Mouse (Mus musculus): Measurements from ENCODE around the gene Xylt1. TPM values are rescaled to one million over a fixed set of nuclear protein-coding genes. Genes with fewer than 3 reads are reported as not detected.

Gene Xylt1
- polyA plus RNA-seq, 1 experiment = 16.4 TPM

DNA sequence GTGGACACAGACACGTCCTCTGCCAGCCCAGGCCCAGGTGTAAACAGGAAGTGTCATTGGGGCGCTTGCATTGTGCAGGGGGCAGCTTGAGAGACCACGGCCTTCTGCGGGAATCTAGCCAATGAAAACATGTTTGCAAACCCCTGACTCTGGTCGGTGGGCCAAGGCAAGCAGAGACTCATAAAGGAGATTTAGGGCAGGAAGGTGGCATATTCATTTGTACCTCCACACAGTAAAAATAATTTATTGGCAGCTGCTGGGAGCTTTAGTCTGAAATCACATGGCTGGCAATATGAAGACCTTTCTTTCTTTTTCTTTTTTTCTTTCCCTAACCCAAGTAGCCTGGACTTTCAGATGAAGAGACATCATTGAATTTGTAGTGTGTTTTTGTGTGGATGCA, 159.6 kb downstream of the Xylt1 start:
- TF ChIP-seq CTCF (IDR thresholded peaks at IDR 0.05; ENCODE audit: control insufficient read depth, insufficient read depth, low read length) (no peak), POLR2A (IDR thresholded peaks at IDR 0.05; ENCODE audit: borderline replicate concordance, control insufficient read depth, low read depth, low read length) (no peak)
- whole genome bisulfite sequencing = 43% methylated on average over 5 of the region's 5 CpGs
- no peak overlapping the region for H3K4me3 ChIP-seq (replicated peaks; ENCODE audit: control insufficient read depth, low read depth, low read length)

DNA sequence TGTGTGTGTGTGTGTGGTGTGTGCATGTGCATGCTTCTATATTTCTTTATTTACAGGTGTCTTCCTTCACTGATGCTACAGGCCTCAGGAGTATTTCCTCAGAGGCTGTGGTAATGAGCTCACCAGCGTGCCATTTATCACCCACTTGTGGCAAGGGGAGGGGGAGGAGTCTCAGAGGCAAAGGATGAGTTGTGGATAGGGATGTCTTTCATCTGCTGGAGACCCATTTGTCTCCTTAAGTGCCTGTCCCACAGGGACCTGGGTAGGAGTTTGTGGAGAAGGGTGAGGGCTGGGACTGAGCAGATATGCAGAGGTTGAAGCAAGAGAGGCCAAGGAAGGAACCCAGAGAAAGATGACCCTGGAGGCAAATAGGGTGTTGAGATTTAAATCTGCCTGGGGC, 160.3 kb downstream of the Xylt1 start:
- TF ChIP-seq CTCF (IDR thresholded peaks at IDR 0.05; ENCODE audit: control insufficient read depth, insufficient read depth, low read length) (no peak), POLR2A (IDR thresholded peaks at IDR 0.05; ENCODE audit: borderline replicate concordance, control insufficient read depth, low read depth, low read length) (no peak)
- H3K4me3 ChIP-seq (replicated peaks; ENCODE audit: control insufficient read depth, low read depth, low read length) = no peak overlapping the region
- H3K27ac ChIP-seq (ENCODE audit: control insufficient read depth, insufficient read depth, low read depth, low read length, poor library complexity) = no peak overlapping the region
- peaks cover 2% of the 10 kb centered on the region; the same call in 1 of the 2 replicates for H3K4me1 ChIP-seq (ENCODE audit: control insufficient read depth, insufficient read depth, low read length)
- WGBS = 33% methylated on average over 1 of the region's 1 CpGs

More for the DNA sequence above, 159.6 kb downstream of the Xylt1 start:
- Histone ChIP-seq H3K27ac (ENCODE audit: control insufficient read depth, insufficient read depth, low read depth, low read length, poor library complexity) (no peak overlapping the region), H3K4me1 (ENCODE audit: control insufficient read depth, insufficient read depth, low read length) (peaks cover 2% of the 10 kb centered on the region; the same call in 1 of the 2 replicates)

DNA sequence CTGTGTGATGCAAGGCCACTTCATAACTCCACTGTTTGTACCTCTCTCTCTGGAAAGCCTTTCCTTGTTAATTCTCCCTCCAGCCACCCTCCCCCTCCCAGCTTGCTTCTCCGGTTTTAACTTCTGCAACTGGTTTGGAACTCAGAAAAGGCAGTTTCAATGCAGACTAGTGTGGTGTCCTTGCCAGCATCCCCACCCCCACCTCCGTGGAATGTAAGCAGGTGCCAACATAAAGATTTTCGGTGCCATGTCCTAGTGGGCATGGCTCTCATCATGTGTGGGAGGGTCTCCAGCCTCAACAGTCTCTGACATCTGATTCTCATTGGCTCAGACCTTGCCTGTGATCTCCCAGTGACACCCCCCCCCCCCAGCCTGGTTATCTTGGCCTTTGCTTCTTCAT, 160.9 kb downstream of the Xylt1 start:
- no peak overlapping the region for H3K4me3 ChIP-seq (replicated peaks; ENCODE audit: control insufficient read depth, low read depth, low read length)
- 70% methylated on average over 3 of the region's 3 CpGs for whole genome bisulfite sequencing

GRCm38 (mm10) chr7:117543041-117543440, 162.3 kb downstream of the Xylt1 start:
- Histone ChIP-seq H3K4me1 (ENCODE audit: control insufficient read depth, insufficient read depth, low read length) (peaks cover 2% of the 10 kb centered on the region; the same call in 1 of the 2 replicates), H3K27ac (ENCODE audit: control insufficient read depth, insufficient read depth, low read depth, low read length, poor library complexity) (no peak overlapping the region), H3K4me3 (replicated peaks; ENCODE audit: control insufficient read depth, low read depth, low read length) (no peak overlapping the region)
- 71% methylated on average over 8 of the region's 8 CpGs for WGBS
- TF ChIP-seq POLR2A (IDR thresholded peaks at IDR 0.05; ENCODE audit: borderline replicate concordance, control insufficient read depth, low read depth, low read length) (no peak), CTCF (IDR thresholded peaks at IDR 0.05; ENCODE audit: control insufficient read depth, insufficient read depth, low read length) (no peak)

More for the DNA sequence above, 160.9 kb downstream of the Xylt1 start:
- H3K4me1 ChIP-seq (ENCODE audit: control insufficient read depth, insufficient read depth, low read length) = peaks cover 2% of the 10 kb centered on the region; the same call in 1 of the 2 replicates
- no peak overlapping the region for H3K27ac ChIP-seq (ENCODE audit: control insufficient read depth, insufficient read depth, low read depth, low read length, poor library complexity)
- TF ChIP-seq CTCF (IDR thresholded peaks at IDR 0.05; ENCODE audit: control insufficient read depth, insufficient read depth, low read length) (no peak), POLR2A (IDR thresholded peaks at IDR 0.05; ENCODE audit: borderline replicate concordance, control insufficient read depth, low read depth, low read length) (no peak)

DNA sequence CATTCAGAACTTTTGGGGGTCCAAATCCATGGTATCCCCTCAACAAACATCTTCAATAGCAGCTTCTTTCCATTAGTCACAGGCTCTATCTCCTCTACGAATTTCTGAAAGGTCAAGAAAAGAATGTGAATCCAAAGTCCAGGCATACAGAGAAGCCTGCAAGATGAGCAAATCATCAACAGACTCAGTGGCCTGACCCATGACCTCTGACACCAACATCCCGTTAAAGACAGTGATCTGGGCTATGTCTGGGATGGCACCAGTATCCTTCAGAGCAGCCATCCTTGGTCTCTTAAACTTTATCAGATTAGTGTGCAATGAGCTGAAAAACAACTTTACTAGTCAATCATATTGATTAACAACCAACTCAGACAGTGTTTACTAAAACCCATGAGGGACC, 163.3 kb downstream of the Xylt1 start:
- TF ChIP-seq CTCF (IDR thresholded peaks at IDR 0.05; ENCODE audit: control insufficient read depth, insufficient read depth, low read length) = no peak
- TF ChIP-seq POLR2A (IDR thresholded peaks at IDR 0.05; ENCODE audit: borderline replicate concordance, control insufficient read depth, low read depth, low read length) = no peak
- Histone ChIP-seq H3K4me1 (ENCODE audit: control insufficient read depth, insufficient read depth, low read length) (peaks cover 2% of the 10 kb centered on the region; the same call in 1 of the 2 replicates), H3K27ac (ENCODE audit: control insufficient read depth, insufficient read depth, low read depth, low read length, poor library complexity) (no peak overlapping the region), H3K4me3 (replicated peaks; ENCODE audit: control insufficient read depth, low read depth, low read length) (no peak overlapping the region)
- WGBS = 75% methylated on average over 2 of the region's 2 CpGs

GRCm38 (mm10) chr7:117548301-117548700, 167.5 kb downstream of the Xylt1 start:
- no peak overlapping the region for H3K27ac ChIP-seq (ENCODE audit: control insufficient read depth, insufficient read depth, low read depth, low read length, poor library complexity)
- WGBS = 79% methylated on average over 8 of the region's 8 CpGs
- H3K4me1 ChIP-seq (ENCODE audit: control insufficient read depth, insufficient read depth, low read length) = peaks cover 2% of the 10 kb centered on the region; the same call in 1 of the 2 replicates
- H3K4me3 ChIP-seq (replicated peaks; ENCODE audit: control insufficient read depth, low read depth, low read length) = no peak overlapping the region
- TF ChIP-seq CTCF (IDR thresholded peaks at IDR 0.05; ENCODE audit: control insufficient read depth, insufficient read depth, low read length) (no peak), POLR2A (IDR thresholded peaks at IDR 0.05; ENCODE audit: borderline replicate concordance, control insufficient read depth, low read depth, low read length) (no peak)

DNA sequence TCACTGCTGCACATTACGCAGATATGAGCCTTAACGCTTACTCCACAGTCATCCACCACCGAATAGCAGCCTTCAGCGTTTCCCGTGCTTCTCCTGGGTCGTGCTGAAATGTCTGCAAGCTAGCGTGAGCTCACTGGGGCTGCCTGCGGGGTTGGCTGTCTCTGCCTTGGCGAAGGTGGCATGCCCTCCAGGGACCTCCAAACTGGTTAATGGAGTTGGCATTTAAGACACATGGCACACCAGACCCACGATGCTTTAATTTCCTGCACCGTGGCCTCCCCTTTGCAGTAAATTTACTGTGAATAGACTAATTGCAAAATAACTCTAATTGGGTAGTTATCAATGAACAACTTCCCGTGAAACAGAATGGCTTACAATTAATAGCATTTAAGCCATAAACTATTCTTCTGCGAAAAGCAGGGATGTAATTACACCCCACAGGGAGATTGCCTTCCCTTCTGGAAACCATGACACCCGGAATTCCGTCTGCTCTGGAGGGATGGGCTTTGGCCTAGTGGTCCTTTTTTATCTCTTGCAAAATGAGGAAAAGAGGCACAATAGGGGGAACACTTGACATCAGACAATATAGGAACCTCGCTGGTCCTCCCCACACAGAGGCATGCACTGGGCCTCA, 170.3 kb downstream of the Xylt1 start:
- WGBS = 89% methylated on average over 16 of the region's 16 CpGs
- H3K4me3 ChIP-seq (replicated peaks; ENCODE audit: control insufficient read depth, low read depth, low read length) = no peak overlapping the region
- TF ChIP-seq POLR2A (IDR thresholded peaks at IDR 0.05; ENCODE audit: borderline replicate concordance, control insufficient read depth, low read depth, low read length) (no peak), CTCF (IDR thresholded peaks at IDR 0.05; ENCODE audit: control insufficient read depth, insufficient read depth, low read length) (no peak)
- peaks cover 2% of the 10 kb centered on the region; the same call in 1 of the 2 replicates for H3K4me1 ChIP-seq (ENCODE audit: control insufficient read depth, insufficient read depth, low read length)
- no peak overlapping the region for H3K27ac ChIP-seq (ENCODE audit: control insufficient read depth, insufficient read depth, low read depth, low read length, poor library complexity)

GRCm38 (mm10) chr7:117553228-117553627, 172.4 kb downstream of the Xylt1 start:
- peaks cover 2% of the 10 kb centered on the region; the same call in 1 of the 2 replicates for H3K4me1 ChIP-seq (ENCODE audit: control insufficient read depth, insufficient read depth, low read length)
- H3K4me3 ChIP-seq (replicated peaks; ENCODE audit: control insufficient read depth, low read depth, low read length) = no peak overlapping the region
- H3K27ac ChIP-seq (ENCODE audit: control insufficient read depth, insufficient read depth, low read depth, low read length, poor library complexity) = no peak overlapping the region
- 75% methylated on average over 12 of the region's 12 CpGs for WGBS
- no peak for TF ChIP-seq CTCF (IDR thresholded peaks at IDR 0.05; ENCODE audit: control insufficient read depth, insufficient read depth, low read length)
- no peak for TF ChIP-seq POLR2A (IDR thresholded peaks at IDR 0.05; ENCODE audit: borderline replicate concordance, control insufficient read depth, low read depth, low read length)
